Mouse (Mus musculus) C3H10T1/2 (cell line): ENCODE data around the gene Acer1. TPM values are rescaled to one million over a fixed set of nuclear protein-coding genes. Genes with fewer than 3 reads are reported as not detected.

ENCODE experiments used
- polyA plus RNA-seq, 2 experiments: library from polyadenylated mRNA; unstranded; fragments of >200 nt; fragmentation: generic; extraction: Trizol; gene quantifications; one replicate each; pipeline ENCODE4 v1.2.1; 2012; ENCODE audit warnings: missing spikeins in 2 of 2

Gene Acer1
- not detected for polyA plus RNA-seq

GRCm38 (mm10) chr17:56982013-56982412, at the start of gene Acer1:
TSS of gene Acer1 (minus strand) at chr17:56982126.

GRCm38 (mm10) chr17:57030931-57031660, 49.2 kb upstream of the Acer1 start, which contains the start of gene Khsrp:
TSS of gene Khsrp (minus strand) at chr17:57031522.

GRCm38 (mm10) chr17:57011236-57012141, 29.6 kb upstream of the Acer1 start, which contains the start of the genes Gtf2f1 and Gm17949:
TSS of gene Gtf2f1 (minus strand) at chr17:57011288.
TSS of gene Gm17949 (plus strand) at chr17:57011469.

GRCm38 (mm10) chr17:56999968-57000609, 18.2 kb upstream of the Acer1 start, which contains the start of gene Pspn:
TSS of gene Pspn (minus strand) at chr17:57000018.

DNA sequence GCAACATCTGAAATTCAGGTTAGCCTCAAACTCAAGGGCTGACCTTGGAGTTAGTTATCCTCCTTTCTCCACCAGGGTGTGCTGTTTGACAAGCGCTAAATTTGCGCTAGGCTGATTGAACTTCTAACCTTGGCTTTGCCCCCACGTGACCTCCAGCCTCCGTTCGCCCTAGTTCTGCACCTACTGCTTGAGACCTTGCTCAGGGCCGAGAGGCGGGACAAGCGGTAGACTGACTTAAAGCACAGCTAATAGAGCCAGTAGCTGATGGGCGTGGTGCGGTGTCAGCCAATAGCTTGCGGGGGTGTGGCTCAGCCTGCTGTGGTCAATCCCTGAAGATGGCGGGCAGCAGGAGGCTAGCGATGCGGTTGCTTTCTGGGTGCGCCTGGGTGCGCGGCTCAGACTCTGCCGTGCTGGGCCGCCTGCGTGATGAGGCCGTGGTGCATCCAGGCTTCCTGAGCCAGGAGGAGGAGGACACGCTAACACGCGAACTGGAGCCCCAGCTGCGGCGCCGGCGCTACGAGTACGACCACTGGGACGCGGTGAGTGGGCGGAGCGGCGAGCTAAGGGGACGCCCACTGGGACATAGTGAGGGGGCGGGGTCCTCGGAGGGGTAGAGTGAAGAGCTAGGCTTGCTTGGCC, 15.2 kb upstream of the Acer1 start, which contains the start of gene Alkbh7:
Gene Alkbh7 (plus strand): TSS at position 311 of the 639 bp plus-strand sequence.

DNA sequence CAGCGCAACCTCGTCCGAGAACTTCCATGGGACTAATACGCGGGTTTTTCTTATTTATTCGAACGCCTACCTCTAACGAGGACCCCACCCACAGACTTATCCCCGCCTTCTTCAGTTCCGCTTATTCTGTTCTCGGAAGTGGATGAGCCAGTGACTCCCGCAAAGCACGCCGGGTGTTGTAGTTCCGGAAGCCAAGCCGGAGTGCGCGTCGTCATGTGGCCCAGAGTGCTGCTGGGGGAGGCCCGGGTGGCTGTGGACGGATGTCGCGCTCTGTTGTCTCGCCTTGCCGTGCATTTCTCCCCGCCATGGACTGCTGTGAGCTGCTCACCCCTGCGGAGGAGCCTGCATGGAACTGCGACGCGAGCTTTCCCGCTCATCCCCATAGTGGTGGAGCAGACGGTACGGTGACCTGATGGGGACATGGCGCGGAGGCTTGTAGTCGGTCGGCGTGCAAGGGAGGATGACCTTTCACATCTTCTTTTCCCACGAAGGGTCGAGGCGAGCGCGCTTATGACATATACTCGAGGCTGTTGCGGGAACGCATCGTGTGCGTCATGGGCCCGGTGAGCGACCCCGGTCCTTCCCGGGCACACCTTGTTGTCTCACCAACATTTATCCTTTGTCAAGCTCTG, 8.3 kb upstream of the Acer1 start, which contains the start of gene Clpp:
Gene Clpp (plus strand): TSS at position 191 of the 632 bp plus-strand sequence.

DNA sequence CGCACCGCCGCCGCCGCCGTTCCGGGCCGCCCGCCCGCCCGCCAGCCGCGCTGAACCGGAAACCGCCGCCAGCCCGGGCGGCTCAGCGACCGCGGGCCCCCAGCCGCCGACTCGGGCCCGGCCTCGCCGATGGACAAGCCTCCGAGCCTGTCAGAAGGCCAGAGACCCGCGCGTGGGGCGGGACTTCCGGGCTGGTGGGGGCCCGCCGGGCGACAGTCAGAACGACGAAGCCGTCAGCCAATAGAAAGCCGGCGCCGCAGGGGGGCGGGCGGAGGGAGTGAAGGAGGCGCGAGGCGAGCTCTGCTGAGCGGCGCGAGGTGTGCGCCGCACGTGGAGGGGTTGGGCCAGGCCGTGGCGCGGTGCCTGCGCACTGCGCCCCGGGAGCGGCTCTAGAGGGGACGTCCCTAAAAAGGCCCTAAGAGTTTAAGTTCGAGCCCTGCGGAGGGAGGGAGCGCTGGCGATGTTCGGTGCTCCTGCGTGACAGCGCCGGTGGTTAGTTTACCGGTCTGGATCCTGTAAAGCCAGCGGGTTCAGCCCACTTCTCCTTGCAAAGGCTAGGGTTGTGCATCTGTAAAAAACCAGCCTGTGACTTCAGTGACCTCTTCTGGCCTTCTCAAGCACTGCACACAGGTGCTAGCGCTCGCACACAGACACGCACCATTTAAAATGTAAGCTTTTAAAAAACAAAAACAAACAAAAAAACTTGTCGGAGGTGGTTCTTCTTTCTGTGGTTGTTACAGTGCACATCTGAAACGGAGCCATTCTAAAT, 46.4 kb downstream of the Acer1 start, which contains the start of gene Mllt1:
Gene Mllt1 (minus strand): TSS at position 53 of the 769 bp plus-strand sequence.

Other genes with a start within 250 kb of the Acer1 start
- gene Nrtn, start 224.6 kb downstream of the Acer1 start, polyA plus RNA-seq = 1 to 10 TPM; 3.2 to 3.9 TPM
- gene Dus3l, start 217.4 kb downstream of the Acer1 start, polyA plus RNA-seq = 10 to 100 TPM; 32.1 to 51.8 TPM
- gene Prr22, start 211.9 kb downstream of the Acer1 start, polyA plus RNA-seq = 1 to 10 TPM in 1 of 2 experiments, under 1 TPM in 1; 0.21 to 1.4 TPM
- 1 to 10 TPM; 2.5 to 5.7 TPM for gene Rfx2, start 151.1 kb downstream of the Acer1 start, polyA plus RNA-seq
- gene Acsbg2, start 107.7 kb downstream of the Acer1 start, polyA plus RNA-seq = under 1 TPM; 0.01 to 0.13 TPM
- under 1 TPM in 1 of 2 experiments, not detected in 1; 0.05 TPM for gene 1700061G19Rik, start 106.6 kb downstream of the Acer1 start, polyA plus RNA-seq
- 10 to 100 TPM; 34.4 to 56.4 TPM for gene Mllt1, start 46.7 kb downstream of the Acer1 start, polyA plus RNA-seq
- 100 to 1,000 TPM; 137 to 187 TPM for gene Clpp, start 8.2 kb upstream of the Acer1 start, polyA plus RNA-seq
- 10 to 100 TPM; 45.0 to 63.4 TPM for gene Alkbh7, start 15.2 kb upstream of the Acer1 start, polyA plus RNA-seq
- 1 to 10 TPM in 1 of 2 experiments, under 1 TPM in 1; 0.66 to 1.7 TPM for gene Pspn, start 17.9 kb upstream of the Acer1 start, polyA plus RNA-seq
- gene Gtf2f1, start 29.2 kb upstream of the Acer1 start, polyA plus RNA-seq = 10 to 100 TPM; 59.3 to 84.5 TPM
- under 1 TPM in 1 of 2 experiments, not detected in 1; 0.21 TPM for gene Gm17949, start 29.3 kb upstream of the Acer1 start, polyA plus RNA-seq
- gene Khsrp, start 49.4 kb upstream of the Acer1 start, polyA plus RNA-seq = 10 to 100 TPM; 25.5 to 61.1 TPM
- gene Slc25a41, start 59.5 kb upstream of the Acer1 start, polyA plus RNA-seq = not detected
- not detected for gene Crb3, start 77.0 kb upstream of the Acer1 start, polyA plus RNA-seq
- gene Slc25a23, start 77.7 kb upstream of the Acer1 start, polyA plus RNA-seq = 1 to 10 TPM; 1.0 to 2.1 TPM
- gene Dennd1c, start 96.4 kb upstream of the Acer1 start, polyA plus RNA-seq = not detected
- under 1 TPM; 0.09 to 0.25 TPM for gene Tubb4a, start 105.7 kb upstream of the Acer1 start, polyA plus RNA-seq
- 1 to 10 TPM; 2.8 to 3.0 TPM for gene Tnfsf9, start 123.2 kb upstream of the Acer1 start, polyA plus RNA-seq
- not detected for gene Cd70, start 167.7 kb upstream of the Acer1 start, polyA plus RNA-seq
- gene Tnfsf14, start 212.1 kb upstream of the Acer1 start, polyA plus RNA-seq = not detected
- 10 to 100 TPM in 1 of 2 experiments, under 1 TPM in 1; 0.09 to 54.8 TPM for gene C3, start 246.0 kb upstream of the Acer1 start, polyA plus RNA-seq